Mouse (Mus musculus): ENCODE results near the gene Pde4a. TPM values are rescaled to one million over a fixed set of nuclear protein-coding genes. Genes with fewer than 3 reads are reported as not detected.
"Not testable (repeated sequence)": the region's sequence is repeated elsewhere in the genome, so short reads cannot be mapped to it uniquely, and the experiment has no call there.

Gene Pde4a
- total and polyA plus RNA-seq, 2 experiments from 2014 or later: 45.0 to 47.7 TPM

GRCm38 (mm10) chr9:21213617-21214190, 48.2 kb downstream of the Pde4a start:
- Histone ChIP-seq H3K9ac (replicated peaks; ENCODE audit: low read length) (no peak overlapping the region), H3K36me3 (ENCODE audit: insufficient read depth, low read length) (peaks cover 9% of the 10 kb centered on the region), H3K4me3 (ENCODE audit: low read length) (no peak overlapping the region), H3K4me2 (ENCODE audit: low read depth, low read length) (no peak overlapping the region), H3K27ac (no peak overlapping the region), H3K9me3 (ENCODE audit: low read length) (no peaks in the 10 kb centered on the region), H3K4me1 (ENCODE audit: insufficient read depth, low read length) (0 out of 2 replicates have a peak, but pooled peaks cover 3% of the 10 kb centered on the region), H3K27me3 (ENCODE audit: insufficient read depth, low read length) (no peaks in the 10 kb centered on the region)
- ATAC-seq: no peak
- WGBS: 45% methylated on average over 7 of the region's 7 CpGs
- peak; percentile 58 for DNase-seq (ENCODE audit: low spot score)
- peak; percentile 64 for TF ChIP-seq CTCF (IDR thresholded peaks at IDR 0.05; ENCODE audit: low read depth)

DNA sequence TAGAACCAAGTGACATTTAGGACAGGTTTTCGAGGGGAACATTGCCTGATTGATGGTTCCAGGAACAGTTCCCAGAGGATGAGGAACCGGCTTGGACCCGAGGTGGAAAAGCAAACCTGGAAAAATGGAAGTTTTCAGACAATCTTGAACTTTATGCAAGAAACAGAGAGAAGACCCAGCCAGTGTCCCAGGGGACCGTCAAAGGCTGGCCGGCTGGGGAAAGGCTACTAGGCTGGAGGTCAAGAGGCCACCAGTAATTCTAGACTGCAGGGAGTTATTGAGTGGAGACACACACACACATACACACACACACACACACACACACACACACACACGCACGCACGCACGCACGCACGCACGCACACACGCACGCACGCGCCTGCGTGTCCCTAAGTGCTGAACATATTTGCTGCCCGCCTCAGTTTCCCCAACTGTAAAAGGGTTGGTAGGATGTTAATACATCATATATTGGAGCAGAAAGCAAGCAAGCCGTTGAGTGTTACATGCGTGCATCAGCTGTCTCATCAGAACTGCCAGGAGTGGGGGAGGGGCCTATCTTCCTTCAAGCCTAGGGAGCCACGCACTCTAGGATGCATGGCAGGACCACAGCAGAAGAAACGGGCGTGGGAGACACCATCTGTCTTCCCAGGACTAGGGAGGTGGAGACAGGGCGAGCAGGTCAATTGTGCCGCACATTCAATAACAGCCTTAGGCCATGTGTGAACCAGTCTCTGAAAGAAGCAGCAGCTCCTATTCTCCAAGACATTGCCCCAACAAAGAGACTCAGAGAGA, 50.7 kb downstream of the Pde4a start:
- Histone ChIP-seq H3K27ac (no peak overlapping the region), H3K9ac (replicated peaks; ENCODE audit: low read length) (no peak overlapping the region), H3K36me3 (ENCODE audit: insufficient read depth, low read length) (peaks cover under 1% of the 10 kb centered on the region; the same call in 1 of the 2 replicates), H3K4me3 (ENCODE audit: low read length) (no peak overlapping the region), H3K4me1 (ENCODE audit: insufficient read depth, low read length) (0 out of 2 replicates have a peak, but pooled peaks cover 3% of the 10 kb centered on the region), H3K4me2 (ENCODE audit: low read depth, low read length) (no peak overlapping the region), H3K9me3 (ENCODE audit: low read length) (no peaks in the 10 kb centered on the region), H3K27me3 (ENCODE audit: insufficient read depth, low read length) (no peaks in the 10 kb centered on the region)
- TF ChIP-seq CTCF (IDR thresholded peaks at IDR 0.05; ENCODE audit: low read depth): no peak
- DNase-seq (ENCODE audit: low spot score): peak; percentile 34
- WGBS: 60% methylated on average over 25 of the region's 25 CpGs
- no peak for ATAC-seq

DNA sequence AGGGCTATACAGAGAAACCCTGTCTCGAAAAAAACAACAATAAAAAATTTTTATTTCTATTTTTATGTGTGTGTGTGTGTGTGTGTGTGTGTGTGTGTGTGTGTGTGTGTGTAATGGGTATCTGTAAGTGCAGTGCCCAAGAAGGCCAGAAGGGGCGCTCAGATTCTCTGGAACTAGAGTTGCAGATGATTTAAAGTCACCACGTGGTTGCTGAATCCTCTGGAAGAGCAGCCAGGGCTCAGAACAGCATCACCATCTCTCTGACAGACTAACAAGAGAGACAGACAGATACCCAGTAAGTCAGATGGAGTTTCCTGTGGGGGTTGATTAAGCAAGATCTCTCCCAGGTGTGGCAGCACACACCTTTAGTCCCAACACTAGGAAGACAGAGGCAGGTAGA, 54.3 kb downstream of the Pde4a start:
- WGBS: 48% methylated on average over 3 of the region's 3 CpGs

DNA sequence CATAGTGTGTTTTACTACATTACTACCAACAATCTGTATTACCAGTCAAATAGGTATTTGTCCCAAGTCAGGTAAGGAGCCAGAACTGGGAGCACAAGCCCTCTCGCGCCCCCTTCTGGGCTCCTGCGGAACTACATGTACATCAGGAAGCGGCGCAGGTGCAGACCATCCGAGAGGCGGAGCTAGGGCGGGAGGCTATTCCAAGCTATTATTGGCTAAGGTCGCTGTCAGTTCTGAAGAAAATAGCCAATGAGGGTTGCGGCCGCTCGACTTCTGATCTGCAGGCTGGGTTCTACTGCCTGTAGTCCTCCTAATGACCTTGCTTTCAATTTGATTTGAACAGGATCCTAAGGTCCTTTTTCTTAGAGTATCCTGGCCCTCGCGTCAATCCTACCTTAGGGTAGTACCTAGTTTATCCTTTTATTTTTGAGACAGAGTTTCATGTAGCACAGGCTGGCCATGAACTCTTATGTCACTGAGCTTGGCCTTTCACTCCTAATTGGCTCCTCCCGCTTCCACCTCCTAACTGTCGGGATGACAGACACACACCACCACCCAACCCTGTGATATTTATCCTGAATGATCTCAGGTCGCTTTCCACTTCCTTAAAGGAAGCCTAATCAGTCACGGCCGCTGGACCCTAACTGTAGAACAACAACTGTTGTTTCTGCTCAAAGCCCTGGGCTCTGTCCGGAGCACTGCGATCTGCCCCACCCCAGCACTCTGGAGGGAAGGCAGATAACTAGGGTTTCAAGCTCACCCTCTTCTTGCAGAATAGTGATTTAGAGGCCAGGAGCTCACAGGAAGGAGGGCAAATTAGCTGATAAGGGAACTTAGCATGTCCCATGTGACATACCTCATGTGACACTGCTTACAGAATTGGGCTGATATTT, 55.2 kb downstream of the Pde4a start:
- peak; percentile 90 for ATAC-seq
- peak; percentile 97 for TF ChIP-seq CTCF (IDR thresholded peaks at IDR 0.05; ENCODE audit: low read depth)
- no peak overlapping the region for H3K9ac ChIP-seq (replicated peaks; ENCODE audit: low read length)
- H3K36me3 ChIP-seq (ENCODE audit: insufficient read depth, low read length): no peaks in the 10 kb centered on the region
- 0 out of 2 replicates have a peak, but pooled peaks cover 3% of the 10 kb centered on the region for H3K4me1 ChIP-seq (ENCODE audit: insufficient read depth, low read length)
- H3K4me2 ChIP-seq (ENCODE audit: low read depth, low read length): peak overlapping the region; percentile 54
- H3K27ac ChIP-seq: no peak overlapping the region
- 16% methylated on average over 21 of the region's 21 CpGs for WGBS
- no peaks in the 10 kb centered on the region for H3K27me3 ChIP-seq (ENCODE audit: insufficient read depth, low read length)
- no peaks in the 10 kb centered on the region for H3K9me3 ChIP-seq (ENCODE audit: low read length)
- H3K4me3 ChIP-seq (ENCODE audit: low read length): peak overlapping the region; percentile 22
- peak; percentile 96 for DNase-seq (ENCODE audit: low spot score)

More for the DNA sequence above, 54.3 kb downstream of the Pde4a start:
- Histone ChIP-seq H3K4me3 (ENCODE audit: low read length) (no peak overlapping the region), H3K4me1 (ENCODE audit: insufficient read depth, low read length) (0 out of 2 replicates have a peak, but pooled peaks cover 3% of the 10 kb centered on the region), H3K4me2 (ENCODE audit: low read depth, low read length) (no peak overlapping the region), H3K9me3 (ENCODE audit: low read length) (no peaks in the 10 kb centered on the region), H3K9ac (replicated peaks; ENCODE audit: low read length) (no peak overlapping the region), H3K27ac (no peak overlapping the region), H3K27me3 (ENCODE audit: insufficient read depth, low read length) (no peaks in the 10 kb centered on the region), H3K36me3 (ENCODE audit: insufficient read depth, low read length) (no peaks in the 10 kb centered on the region)
- ATAC-seq: no peak
- DNase-seq (ENCODE audit: low spot score): no peak
- TF ChIP-seq CTCF (IDR thresholded peaks at IDR 0.05; ENCODE audit: low read depth): 0 out of 2 replicates have a peak, but pooled peaks have one; percentile 37

DNA sequence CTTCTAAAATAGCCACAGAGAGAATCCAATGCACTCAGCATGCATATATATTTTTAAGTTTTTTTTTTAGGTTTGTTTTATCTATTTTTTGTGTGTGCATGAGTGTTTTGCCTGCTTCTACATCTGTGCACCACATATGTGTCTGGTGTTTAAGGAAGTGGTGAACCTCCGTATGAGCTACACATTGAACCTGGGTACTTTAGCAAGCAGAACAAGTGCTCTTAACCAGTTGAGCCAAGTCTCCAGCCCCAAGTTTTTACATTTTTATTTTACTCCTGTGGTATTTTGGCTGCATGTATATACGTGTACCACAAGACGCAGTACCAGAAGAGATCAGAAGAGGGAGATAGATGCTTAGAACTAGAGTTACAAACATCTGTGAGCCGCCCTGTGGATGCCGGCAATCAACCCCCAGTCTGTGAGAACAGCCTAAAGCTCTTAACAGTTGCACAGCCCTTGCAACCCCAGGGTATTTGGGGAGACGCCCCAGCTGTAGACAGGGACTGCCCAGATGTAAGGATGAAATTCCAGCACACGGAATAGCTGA, 55.9 kb downstream of the Pde4a start:
- Histone ChIP-seq H3K27ac (no peak overlapping the region), H3K4me3 (ENCODE audit: low read length) (no peak overlapping the region), H3K4me2 (ENCODE audit: low read depth, low read length) (no peak overlapping the region), H3K36me3 (ENCODE audit: insufficient read depth, low read length) (no peaks in the 10 kb centered on the region), H3K4me1 (ENCODE audit: insufficient read depth, low read length) (0 out of 2 replicates have a peak, but pooled peaks cover 2% of the 10 kb centered on the region), H3K27me3 (ENCODE audit: insufficient read depth, low read length) (no peaks in the 10 kb centered on the region), H3K9ac (replicated peaks; ENCODE audit: low read length) (no peak overlapping the region), H3K9me3 (ENCODE audit: low read length) (no peaks in the 10 kb centered on the region)
- peak; percentile 79 for DNase-seq (ENCODE audit: low spot score)
- ATAC-seq: peak; percentile 30; the same call in 1 of the 2 replicates
- WGBS: 23% methylated on average over 7 of the region's 7 CpGs
- peak; percentile 64 for TF ChIP-seq CTCF (IDR thresholded peaks at IDR 0.05; ENCODE audit: low read depth)

- not testable (repeated sequence) for ATAC-seq; H3K9ac ChIP-seq (replicated peaks; ENCODE audit: low read length); H3K27ac ChIP-seq; H3K27me3 ChIP-seq (ENCODE audit: insufficient read depth, low read length); H3K4me2 ChIP-seq (ENCODE audit: low read depth, low read length); DNase-seq (ENCODE audit: low spot score); H3K4me3 ChIP-seq (ENCODE audit: low read length); H3K4me1 ChIP-seq (ENCODE audit: insufficient read depth, low read length); H3K9me3 ChIP-seq (ENCODE audit: low read length); H3K36me3 ChIP-seq (ENCODE audit: insufficient read depth, low read length)
- 100% methylated on average over 1 of the region's 2 CpGs for WGBS
These were observed 58.0 kb downstream of the Pde4a start for GRCm38 (mm10) chr9:21223490-21223889.

Measured in hindbrain, postnatal 0 days (tissue).